Mouse (Mus musculus) CD4-positive naive resting alpha-beta T cell, adult 57 days (primary cell): Measurements from ENCODE around the gene Rgs12. TPM values are rescaled to one million over a fixed set of nuclear protein-coding genes. Genes with fewer than 3 reads are reported as not detected.

Experiments
- total RNA-seq: library from RNA; stranded (reverse); gene quantifications from one replicate; pipeline ENCODE4 v1.2.4, GENCODE M21; 2023

The Rgs12 gene
- total RNA-seq = 4.2 TPM

GRCm38 (mm10) chr5:34948861-34949760, at the start of gene Rgs12:
Gene Rgs12, plus strand, starts transcription at chr5:34949445.

GRCm38 (mm10) chr5:34907910-34908725, 41.1 kb upstream of the Rgs12 start, which contains the start of gene Msantd1:
Gene Msantd1, plus strand, starts transcription at chr5:34908012.

DNA sequence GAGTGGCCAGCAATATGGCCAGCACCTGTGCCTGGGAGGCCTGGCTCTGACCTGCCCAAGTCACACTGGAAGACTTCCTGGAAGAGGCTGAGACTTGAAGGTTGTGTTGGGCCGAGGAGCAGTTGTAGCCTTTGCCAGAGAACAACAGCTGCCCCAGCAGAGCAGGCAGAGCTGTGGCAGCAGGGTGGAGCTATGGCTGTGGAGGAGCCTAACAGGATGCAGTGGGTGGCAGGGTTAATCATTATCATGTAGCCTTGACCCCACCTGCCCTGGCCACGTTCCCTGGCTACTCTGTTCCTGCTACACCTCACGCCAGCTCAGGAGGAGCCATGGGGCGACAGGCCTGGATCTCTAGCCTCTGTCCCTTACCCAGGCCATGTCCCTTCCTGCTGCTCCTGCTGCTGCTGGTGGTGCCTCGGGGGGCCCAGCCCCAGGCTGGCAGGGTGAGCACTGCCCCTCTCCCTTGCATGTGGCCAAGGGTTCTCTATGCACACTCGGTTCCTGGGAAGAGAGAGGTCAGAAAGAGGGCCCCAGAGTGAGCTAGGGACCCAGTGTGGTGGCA, 92.1 kb downstream of the Rgs12 start, which contains the start of gene Hgfac:
TSS of gene Hgfac (plus strand) at position 242 of the 562 bp plus-strand sequence.

GRCm38 (mm10) chr5:35056604-35057432, 107.6 kb downstream of the Rgs12 start, which contains the start of gene Dok7:
Gene Dok7, plus strand, starts transcription at chr5:35056766.

Other genes with a start within 250 kb of the Rgs12 start
- 61.1 TPM for gene Htt, start 187.7 kb upstream of the Rgs12 start, total RNA-seq
- 3.0 TPM for gene Msantd1, start 41.4 kb upstream of the Rgs12 start, total RNA-seq
- not detected for gene Hgfac, start 92.1 kb downstream of the Rgs12 start, total RNA-seq
- gene Dok7, start 107.3 kb downstream of the Rgs12 start, total RNA-seq = not detected
- gene Lrpap1, start 156.3 kb downstream of the Rgs12 start, total RNA-seq = 41.3 TPM